Mouse (Mus musculus) heart, embryonic 14.5 days (tissue): ENCODE data around the gene Bscl2. TPM values are rescaled to one million over a fixed set of nuclear protein-coding genes. Genes with fewer than 3 reads are reported as not detected.
"Not testable (repeated sequence)": the region's sequence is repeated elsewhere in the genome, so short reads cannot be mapped to it uniquely, and the experiment has no call there.

ENCODE experiments used
- ATAC-seq: fragments of 200-750 bp; cut with Nextera tagmentation; 2 replicates; pipeline ENCODE4 v1.8.0; 2017; ENCODE audit warnings: low read depth, moderate TSS enrichment; ENCODE audit not compliant: insufficient number of reproducible peaks, insufficient read depth, low FRiP score
- H3K27ac ChIP-seq, 2 experiments: fragments of 200-500 bp in 1 of 2; fragments of 300-500 bp in 1 of 2; sonication (generic) in 1 of 2; replicated peaks in 1 of 2; 2 replicates each; pipeline ENCODE4 v1.5.1; 2012 to 2014; ENCODE audit warnings: low read depth in 2 of 2, low read length in 2 of 2, control low read depth in 1 of 2, mild to moderate bottlenecking in 1 of 2, mixed read lengths in 1 of 2; ENCODE audit not compliant: control insufficient read depth in 1 of 2, insufficient read depth in 1 of 2
- H3K27me3 ChIP-seq: fragments of 300-500 bp; sonication (generic); 2 replicates; pipeline ENCODE4 v1.6.1; 2014; ENCODE audit warnings: mild to moderate bottlenecking, low read length, control low read depth; ENCODE audit not compliant: control insufficient read depth, insufficient read depth
- H3K36me3 ChIP-seq: fragments of 300-500 bp; sonication (generic); 2 replicates; pipeline ENCODE4 v1.6.1; 2014; ENCODE audit warnings: mild to moderate bottlenecking, control low read depth, low read length, mixed read lengths; ENCODE audit not compliant: control insufficient read depth, insufficient read depth
- H3K4me1 ChIP-seq, 2 experiments: fragments of 200-500 bp in 1 of 2; fragments of 300-500 bp in 1 of 2; sonication (generic) in 1 of 2; 2 replicates each; pipeline ENCODE4 v1.6.1; 2012 to 2014; ENCODE audit warnings: low read length in 2 of 2, control low read depth in 1 of 2, mixed read lengths in 1 of 2; ENCODE audit not compliant: control insufficient read depth in 2 of 2, insufficient read depth in 2 of 2
- H3K4me2 ChIP-seq: fragments of 300-500 bp; sonication (generic); 2 replicates; pipeline ENCODE4 v1.6.1; 2014; ENCODE audit warnings: mild to moderate bottlenecking, low read length
- H3K4me3 ChIP-seq, 2 experiments: fragments of 200-500 bp in 1 of 2; fragments of 300-500 bp in 1 of 2; sonication (generic) in 1 of 2; 2 replicates each; pipeline ENCODE4 v1.5.1; 2012 to 2014; ENCODE audit warnings: low read length in 2 of 2, mild to moderate bottlenecking in 2 of 2, control low read depth in 1 of 2, low read depth in 1 of 2, moderate library complexity in 1 of 2; ENCODE audit not compliant: control insufficient read depth in 1 of 2, insufficient read depth in 1 of 2
- H3K9ac ChIP-seq: fragments of 300-500 bp; sonication (generic); 2 replicates; pipeline ENCODE4 v1.6.1; 2014; ENCODE audit warnings: mild to moderate bottlenecking, low read length
- H3K9me3 ChIP-seq: fragments of 300-500 bp; sonication (generic); 2 replicates; pipeline ENCODE4 v1.6.1; 2016; ENCODE audit warnings: low read length, control low read depth; ENCODE audit not compliant: control insufficient read depth
- WGBS: fragments of 180-500 bp; shearing (Covaris S2); extraction: QIAGEN DNeasy Blood & Tissue Kit; methylation state at CpG from one replicate; pipeline ENCODE4 v1.1.7; 2014; 5-methylcytosine and 5-hydroxymethylcytosine counted together
- polyA plus RNA-seq: library from polyadenylated mRNA; unstranded; fragments of >200 nt; fragmentation: Nextera tagmentation; extraction: Ambion mirVana; gene quantifications from 2 replicates; pipeline ENCODE4 v1.2.1, GENCODE M21; 2014

Gene Bscl2
- polyA plus RNA-seq, 1 experiment from 2014 or later, result 45.0 TPM

- Histone ChIP-seq H3K27me3 (no peaks in the 10 kb centered on the region), H3K9ac (peak within 1 kb of the TSS; percentile 96), H3K4me1 (peaks cover 8 to 19% of the 10 kb centered on the region in 2 experiments; a peak in 3 of 4 replicates), H3K27ac (peak within 1 kb of the TSS; percentile 67 to 85), H3K36me3 (peaks cover 40% of the 10 kb centered on the region), H3K4me2 (peak within 1 kb of the TSS; percentile 82), H3K9me3 (no peaks in the 10 kb centered on the region), H3K4me3 (peak within 1 kb of the TSS; percentile 90 to 92)
- peak; percentile 54; the same call in 1 of the 2 replicates for ATAC-seq
- WGBS, result 2% methylated on average over 54 of the region's 54 CpGs
These were observed 55.8 kb downstream of the Bscl2 start, which contains the start of gene Ints5 for GRCm38 (mm10) chr19:8892829-8893766. Ints5 (plus strand) TSS chr19:8893005.

- 87% methylated on average over 9 of the region's 9 CpGs for WGBS
These were observed 58.2 kb downstream of the Bscl2 start for GRCm38 (mm10) chr19:8895397-8895960.

DNA sequence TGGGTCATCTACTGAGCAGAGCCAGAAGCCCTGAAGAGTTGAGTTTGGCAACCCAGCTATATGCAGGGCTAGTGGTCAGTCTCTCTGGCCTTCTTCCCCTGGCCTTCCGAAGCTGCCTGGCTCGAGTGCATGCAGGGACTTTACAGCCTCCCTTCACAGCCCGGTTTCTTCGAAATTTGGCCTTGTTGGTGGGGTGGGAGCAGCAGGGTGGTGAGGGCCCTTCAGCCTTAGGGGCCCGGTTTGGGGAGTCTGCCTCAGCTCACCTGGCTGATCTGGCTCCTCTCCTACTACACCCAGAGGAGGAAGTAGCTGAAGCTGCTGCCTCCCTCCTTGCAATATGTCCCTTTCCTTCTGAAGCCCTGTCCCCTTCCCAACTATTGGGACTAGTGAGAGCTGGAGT, 59.0 kb downstream of the Bscl2 start:
- WGBS, result 88% methylated on average over 5 of the region's 5 CpGs
- not testable (repeated sequence) for H3K9ac ChIP-seq
- H3K36me3 ChIP-seq, result peaks cover 27% of the 10 kb centered on the region

More at GRCm38 (mm10) chr19:8895397-8895960, 58.2 kb downstream of the Bscl2 start:
- no peak overlapping the region for H3K4me3 ChIP-seq
- H3K27ac ChIP-seq, result no peak overlapping the region
- no peak for ATAC-seq
- H3K27me3 ChIP-seq, result no peaks in the 10 kb centered on the region
- H3K4me1 ChIP-seq, result peaks cover 8 to 25% of the 10 kb centered on the region in 2 experiments; a peak in 3 of 4 replicates
- H3K9ac ChIP-seq, result no peak overlapping the region
- H3K36me3 ChIP-seq, result peaks cover 35% of the 10 kb centered on the region
- no peaks in the 10 kb centered on the region for H3K9me3 ChIP-seq
- no peak overlapping the region for H3K4me2 ChIP-seq

GRCm38 (mm10) chr19:8897211-8897864, 60.1 kb downstream of the Bscl2 start:
- WGBS, result 23% methylated on average over 21 of the region's 21 CpGs
- Histone ChIP-seq H3K9ac (peak overlapping the region; percentile 70), H3K27ac (peak overlapping the region; percentile 82 to 90), H3K36me3 (peaks cover 32% of the 10 kb centered on the region), H3K4me2 (peak overlapping the region; percentile 93), H3K4me1 (peaks cover 8 to 25% of the 10 kb centered on the region in 2 experiments; a peak in 3 of 4 replicates), H3K4me3 (peak overlapping the region; percentile 25 to 98)
- H3K27me3 ChIP-seq, H3K9me3 ChIP-seq: not testable (repeated sequence)
- ATAC-seq, result peak; percentile 26; the same call in 1 of the 2 replicates

More for the DNA sequence above, 59.0 kb downstream of the Bscl2 start:
- peaks cover 8 to 25% of the 10 kb centered on the region in 2 experiments; a peak in 3 of 4 replicates for H3K4me1 ChIP-seq
- H3K27me3 ChIP-seq, ATAC-seq, H3K4me3 ChIP-seq, H3K27ac ChIP-seq, H3K9me3 ChIP-seq, H3K4me2 ChIP-seq: not testable (repeated sequence)

DNA sequence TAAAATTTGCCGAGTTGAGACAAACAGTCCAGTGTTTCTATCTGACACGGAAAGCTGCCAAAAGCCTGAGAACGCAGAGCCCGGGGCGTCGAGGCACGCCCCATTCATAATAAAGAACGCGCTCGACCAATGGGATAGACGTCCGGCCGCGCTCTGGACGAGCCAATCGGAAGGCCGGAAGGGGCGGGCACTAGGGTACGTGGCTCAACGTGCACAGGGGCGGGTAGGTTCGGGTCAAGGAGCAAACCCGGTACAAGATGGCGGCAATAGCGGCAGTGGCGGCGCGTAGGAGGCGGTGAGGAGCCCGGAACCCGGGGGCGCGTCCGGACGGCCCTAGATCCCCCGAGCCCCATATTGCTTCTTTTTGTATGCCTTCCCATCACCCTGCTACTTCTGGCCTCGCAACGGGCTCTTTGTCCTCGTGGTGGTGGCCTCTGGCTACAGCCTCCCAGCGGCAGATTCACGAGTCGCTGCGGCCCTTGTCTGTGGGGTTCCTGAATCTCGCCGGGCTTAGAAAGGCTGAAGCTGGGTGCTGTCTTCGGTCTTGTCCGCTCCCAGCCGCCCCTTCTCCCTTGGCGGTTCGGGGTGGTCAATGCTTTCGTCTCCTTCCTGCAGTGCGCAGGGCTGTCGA, 60.7 kb downstream of the Bscl2 start, which contains the start of gene Ganab:
Gene Ganab, plus strand, starts transcription at position 207 of the 631 bp plus-strand sequence.
- no peaks in the 10 kb centered on the region for H3K27me3 ChIP-seq
- WGBS, result under 1% methylated on average over 53 of the region's 53 CpGs

More for the DNA sequence above, 60.7 kb downstream of the Bscl2 start, which contains the start of gene Ganab:
- Histone ChIP-seq H3K9me3 (no peaks in the 10 kb centered on the region), H3K36me3 (peaks cover 38% of the 10 kb centered on the region), H3K4me1 (peaks cover 8 to 25% of the 10 kb centered on the region in 2 experiments; a peak in 3 of 4 replicates), H3K27ac (peak within 1 kb of the TSS; percentile 82 to 90), H3K9ac (peak within 1 kb of the TSS; percentile 99), H3K4me3 (peak within 1 kb of the TSS; percentile 81 to 98), H3K4me2 (peak within 1 kb of the TSS; percentile 93)
- ATAC-seq, result peak; percentile 97
